In genomic region chr6:92064101-92064500, GRCm38 (mm10) we compare ENCODE assay signal across 29 mouse cellular contexts. TPM values are rescaled to one million over a fixed set of nuclear protein-coding genes. Genes with fewer than 3 reads are reported as not detected.
DNase-seq lines count a peak whose midpoint lies in the region; ATAC-seq and TF ChIP-seq lines count a peak whose summit lies in the region.
"Had no signal": no experiment of that assay in that cellular context is flagged by ENCODE, and none has a peak within 500 bp of the region (broad histone marks: within the 10 kb centered on the region; RNA-seq: fewer than 3 reads in every experiment).

No protein-coding gene starts in this region.

- no peak for TF ChIP-seq CTCF in lung, adult 2 months (IDR thresholded peaks at IDR 0.05; ENCODE audit: insufficient read depth, low read length)

- peak; percentile 16 for DNase-seq in adrenal gland, postnatal 10 days
- no peak for DNase-seq in adrenal gland, adult 18-20 months (ENCODE audit: low spot score in 2 of 2)
- DNase-seq in hindbrain, embryonic 10.5 days (ENCODE audit: low spot score): no peak
- peak; percentile 36 for DNase-seq in MN1 (ENCODE audit: low spot score)
- peak; percentile 70 for DNase-seq in brain, adult 2 months (ENCODE audit: low read depth, low spot score)
- DNase-seq in lung, adult 2 months: no peak
- DNase-seq: cerebellum, adult 2 months; cerebellum, postnatal 14 days; heart, postnatal 10 days; layer of hippocampus, adult 9-11 months; liver, embryonic 13.5 days; lung, embryonic 14.5 days; lung, postnatal 14 days; right cerebral cortex, postnatal 14 days; spleen, adult 18-20 months; thymus, adult 2 months; thymus, postnatal 36 days had no signal

- H3K4me2 ChIP-seq in hindbrain, embryonic 13.5 days: no peak overlapping the region
- H3K4me2 ChIP-seq: heart, embryonic 13.5 days; limb, embryonic 15.5 days; liver, embryonic 13.5 days; lung, embryonic 14.5 days; midbrain, embryonic 15.5 days; neural tube, embryonic 15.5 days had no signal

- no peak for TF ChIP-seq POLR2A in lung, adult 2 months (IDR thresholded peaks at IDR 0.05; ENCODE audit: borderline replicate concordance, extremely low read depth, low read depth, low read length)

- peaks cover 20% of the 10 kb centered on the region for H3K4me1 ChIP-seq in hindbrain, embryonic 13.5 days (replicated peaks)
- H3K4me1 ChIP-seq in hindbrain, embryonic 10.5 days (replicated peaks): peaks cover 10% of the 10 kb centered on the region
- H3K4me1 ChIP-seq in lung, adult 2 months (ENCODE audit: control insufficient read depth, insufficient read depth, low read length): peaks cover 5% of the 10 kb centered on the region
- H3K4me1 ChIP-seq: liver, embryonic 13.5 days had no signal

- no peak overlapping the region for H3K27ac ChIP-seq in hindbrain, embryonic 13.5 days
- no peak overlapping the region for H3K27ac ChIP-seq in hindbrain, embryonic 10.5 days
- H3K27ac ChIP-seq: heart, embryonic 13.5 days; limb, embryonic 10.5 days; limb, embryonic 15.5 days; liver, embryonic 13.5 days; midbrain, embryonic 10.5 days; midbrain, embryonic 15.5 days; neural tube, embryonic 15.5 days had no signal

- H3K36me3 ChIP-seq in hindbrain, embryonic 13.5 days: no peaks in the 10 kb centered on the region; the same call in 1 of the 2 replicates
- no peaks in the 10 kb centered on the region for H3K36me3 ChIP-seq in hindbrain, embryonic 10.5 days
- H3K36me3 ChIP-seq: limb, embryonic 10.5 days; limb, embryonic 15.5 days; liver, embryonic 13.5 days; midbrain, embryonic 10.5 days; midbrain, embryonic 15.5 days; neural tube, embryonic 15.5 days had no signal

- 60% methylated on average over 10 of the region's 10 CpGs for WGBS in hindbrain, embryonic 13.5 days
- 82% methylated on average over 10 of the region's 10 CpGs for WGBS in hindbrain, embryonic 10.5 days
- 76% methylated on average over 10 of the region's 10 CpGs for WGBS in lung, adult 2 months

- no peaks in the 10 kb centered on the region for H3K9me3 ChIP-seq in hindbrain, embryonic 13.5 days
- no peaks in the 10 kb centered on the region for H3K9me3 ChIP-seq in hindbrain, embryonic 10.5 days
- H3K9me3 ChIP-seq: heart, embryonic 13.5 days; limb, embryonic 10.5 days; limb, embryonic 15.5 days; liver, embryonic 13.5 days; midbrain, embryonic 10.5 days; midbrain, embryonic 15.5 days; neural tube, embryonic 15.5 days had no signal

- 0 out of 2 replicates have a peak overlapping the region, but pooled peaks have one; percentile 16 for H3K9ac ChIP-seq in hindbrain, embryonic 13.5 days
- H3K9ac ChIP-seq: heart, embryonic 13.5 days; limb, embryonic 15.5 days; liver, embryonic 13.5 days; lung, embryonic 14.5 days; midbrain, embryonic 15.5 days; neural tube, embryonic 15.5 days had no signal

- ATAC-seq in hindbrain, embryonic 13.5 days (ENCODE audit: low FRiP score): no peak
- ATAC-seq in granulocyte monocyte progenitor cell, adult 5-6 weeks (replicated peaks; ENCODE audit: poor library complexity, severe bottlenecking): no peak
- ATAC-seq: CD4-positive, CD25-positive, alpha-beta regulatory T cell, adult 4 months; forebrain, embryonic 16.5 days; hindbrain, embryonic 16.5 days; midbrain, embryonic 15.5 days had no signal

- H3K27me3 ChIP-seq in hindbrain, embryonic 13.5 days: no peaks in the 10 kb centered on the region
- H3K27me3 ChIP-seq in hindbrain, embryonic 10.5 days (ENCODE audit: insufficient read depth, poor library complexity, severe bottlenecking): no peaks in the 10 kb centered on the region
- H3K27me3 ChIP-seq: limb, embryonic 15.5 days; liver, embryonic 13.5 days; midbrain, embryonic 15.5 days; neural tube, embryonic 15.5 days had no signal

- no peak overlapping the region for H3K4me3 ChIP-seq in hindbrain, embryonic 13.5 days
- no peak overlapping the region for H3K4me3 ChIP-seq in hindbrain, embryonic 10.5 days
- H3K4me3 ChIP-seq in lung, adult 2 months (replicated peaks; ENCODE audit: extremely low read depth, low read depth, low read length): no peak overlapping the region
- H3K4me3 ChIP-seq: erythroblast, embryonic 14.5 days; heart, embryonic 13.5 days; limb, embryonic 10.5 days; limb, embryonic 15.5 days; liver, embryonic 13.5 days; midbrain, embryonic 10.5 days; midbrain, embryonic 15.5 days; neural tube, embryonic 15.5 days had no signal

RNA-seq across cellular contexts. Expression of gene Nr2c2, which starts 27.1 kb away (rescaled TPM):
- 10 to 100 TPM; 36.0 to 44.6 TPM for total RNA-seq in adrenal gland, postnatal 10 days (2021)
- total RNA-seq in adrenal gland, adult 18-20 months (2021): 10 to 100 TPM; 27.4 to 31.7 TPM
- polyA plus RNA-seq in hindbrain, embryonic 13.5 days (2015; fragmentation: Nextera tagmentation; extraction: Ambion mirVana): 22.9 and 23.7 TPM in 2 replicates
- polyA plus RNA-seq in hindbrain, embryonic 10.5 days (2016; fragmentation: Nextera tagmentation; extraction: Ambion mirVana): 14.6 and 16.8 TPM in 2 replicates
- 15.0 and 22.1 TPM in 2 replicates for polyA plus RNA-seq in lung, adult 2 months (2012; rRNA removed)
- 44.3 and 54.1 TPM in 2 replicates for total RNA-seq in granulocyte monocyte progenitor cell, adult 5-6 weeks (2014; fragmentation: Nextera tagmentation)
- total RNA-seq in granulocyte monocyte progenitor cell, adult 5-6 weeks (2017): 44.4 and 44.6 TPM in 2 replicates

Comparison
In these comparisons a context has a peak if more than half of its experiments do, and no peak if none do; other contexts are left out.
1. DNase-seq: peak in adrenal gland, postnatal 10 days (single experiment), MN1 (single experiment) and brain, adult 2 months (single experiment); none in adrenal gland, adult 18-20 months (0 of 2), hindbrain, embryonic 10.5 days (single experiment) and lung, adult 2 months (single experiment).